Mouse (Mus musculus): ENCODE results near the gene Ctla4.

The Ctla4 gene

GRCm38 (mm10) chr1:60866043-60866442 is 20.8 kb upstream of the Ctla4 start:
- no peak for DNase-seq

- DNase-seq, result peak; percentile 95
These were observed 18.2 kb upstream of the Ctla4 start for GRCm38 (mm10) chr1:60868333-60869277.

- DNase-seq, result no peak
These were observed 11.5 kb upstream of the Ctla4 start for GRCm38 (mm10) chr1:60875267-60875666.

GRCm38 (mm10) chr1:60880116-60880867 is 6.5 kb upstream of the Ctla4 start:
- DNase-seq, result no peak

- DNase-seq, result no peak
These were observed 4.0 kb upstream of the Ctla4 start for GRCm38 (mm10) chr1:60882792-60883191.

- DNase-seq, result no peak
These were observed 3.5 kb upstream of the Ctla4 start for GRCm38 (mm10) chr1:60883279-60883678.

- DNase-seq, result no peak
These were observed 2.2 kb upstream of the Ctla4 start for GRCm38 (mm10) chr1:60884611-60885010.

- no peak for DNase-seq
These were observed 11.5 kb downstream of the Ctla4 start for GRCm38 (mm10) chr1:60898127-60898932.

GRCm38 (mm10) chr1:60898933-60899210 is 12.1 kb downstream of the Ctla4 start:
- DNase-seq, result no peak

- DNase-seq, result peak; percentile 97
These were observed 12.4 kb downstream of the Ctla4 start for GRCm38 (mm10) chr1:60899244-60899643.

- no peak for DNase-seq
These were observed 15.7 kb downstream of the Ctla4 start for GRCm38 (mm10) chr1:60902547-60902946.

GRCm38 (mm10) chr1:60903126-60903525 is 16.3 kb downstream of the Ctla4 start:
- DNase-seq, result no peak

GRCm38 (mm10) chr1:60904456-60904978 is 17.7 kb downstream of the Ctla4 start:
- DNase-seq, result no peak

GRCm38 (mm10) chr1:60907466-60907865 is 20.7 kb downstream of the Ctla4 start:
- no peak for DNase-seq

- no peak for DNase-seq
These were observed 22.0 kb downstream of the Ctla4 start for GRCm38 (mm10) chr1:60908751-60909161.

GRCm38 (mm10) chr1:60909746-60910145 is 22.9 kb downstream of the Ctla4 start:
- no peak for DNase-seq

- no peak for DNase-seq
These were observed 24.0 kb downstream of the Ctla4 start for GRCm38 (mm10) chr1:60910796-60911195.

GRCm38 (mm10) chr1:60911631-60912030 is 24.8 kb downstream of the Ctla4 start:
- no peak for DNase-seq

GRCm38 (mm10) chr1:60913305-60913704 is 26.5 kb downstream of the Ctla4 start:
- DNase-seq, result no peak

- DNase-seq, result no peak
These were observed 29.5 kb downstream of the Ctla4 start for GRCm38 (mm10) chr1:60916281-60916781.

GRCm38 (mm10) chr1:60920493-60921355 is 33.9 kb downstream of the Ctla4 start:
- peak; percentile 83 for DNase-seq

GRCm38 (mm10) chr1:60929036-60929435 is 42.2 kb downstream of the Ctla4 start:
- DNase-seq, result peak; percentile 52
